Mouse (Mus musculus) embryonic facial prominence, embryonic 12.5 days (tissue): ENCODE measurements at regions not wholly inside any gene's neighbourhood (a gene's known extent, or its start where the extent isn't known, plus 50 kb on each side); places are given as distances from the start of the nearest gene placed in this dataset.

Experiments
- ATAC-seq: fragments of 200-750 bp; cut with Nextera tagmentation; 2 replicates; pipeline ENCODE4 v1.8.0; 2017; ENCODE audit not compliant: insufficient number of reproducible peaks, insufficient read depth, low FRiP score, low TSS enrichment
- H3K27ac ChIP-seq: fragments of 300-500 bp; sonication (generic); 2 replicates; pipeline ENCODE4 v1.5.1; 2016; ENCODE audit warnings: mild to moderate bottlenecking
- H3K27me3 ChIP-seq: fragments of 300-500 bp; sonication (generic); 2 replicates; pipeline ENCODE4 v1.6.1; 2016; ENCODE audit warnings: mild to moderate bottlenecking, moderate library complexity
- H3K36me3 ChIP-seq: fragments of 300-500 bp; sonication (generic); 2 replicates; pipeline ENCODE4 v1.6.1; 2016; ENCODE audit warnings: mild to moderate bottlenecking
- H3K4me1 ChIP-seq: fragments of 300-500 bp; sonication (generic); 2 replicates; pipeline ENCODE4 v1.6.1; 2016
- H3K4me2 ChIP-seq: fragments of 300-500 bp; sonication (generic); replicated peaks from 2 replicates; pipeline ENCODE4 v1.6.1; 2016; ENCODE audit warnings: mild to moderate bottlenecking, moderate library complexity
- H3K4me3 ChIP-seq: fragments of 300-500 bp; sonication (generic); 2 replicates; pipeline ENCODE4 v1.5.1; 2016; ENCODE audit warnings: mild to moderate bottlenecking
- H3K9ac ChIP-seq: fragments of 300-500 bp; sonication (generic); 2 replicates; pipeline ENCODE4 v1.6.1; 2016; ENCODE audit warnings: mild to moderate bottlenecking, moderate library complexity
- H3K9me3 ChIP-seq: fragments of 300-500 bp; sonication (generic); 2 replicates; pipeline ENCODE4 v1.6.1; 2016; ENCODE audit warnings: mild to moderate bottlenecking, moderate library complexity
- WGBS: fragments of 180-500 bp; shearing (Covaris S2); methylation state at CpG from one replicate; pipeline ENCODE4 v1.1.7; 2016; 5-methylcytosine and 5-hydroxymethylcytosine counted together

- no peaks in the 10 kb centered on the region for H3K27me3 ChIP-seq
- no peak overlapping the region for H3K27ac ChIP-seq
- 26% methylated on average over 10 of the region's 10 CpGs for WGBS
- no peaks in the 10 kb centered on the region for H3K9me3 ChIP-seq
- no peak overlapping the region for H3K9ac ChIP-seq
- H3K4me2 ChIP-seq = no peak overlapping the region
- ATAC-seq = no peak
- no peaks in the 10 kb centered on the region for H3K4me1 ChIP-seq
- H3K4me3 ChIP-seq = no peak overlapping the region
- H3K36me3 ChIP-seq = no peaks in the 10 kb centered on the region
Observed at GRCm38 (mm10) chr2:137966460-137967076, 289.8 kb upstream of the Btbd3 start.

DNA sequence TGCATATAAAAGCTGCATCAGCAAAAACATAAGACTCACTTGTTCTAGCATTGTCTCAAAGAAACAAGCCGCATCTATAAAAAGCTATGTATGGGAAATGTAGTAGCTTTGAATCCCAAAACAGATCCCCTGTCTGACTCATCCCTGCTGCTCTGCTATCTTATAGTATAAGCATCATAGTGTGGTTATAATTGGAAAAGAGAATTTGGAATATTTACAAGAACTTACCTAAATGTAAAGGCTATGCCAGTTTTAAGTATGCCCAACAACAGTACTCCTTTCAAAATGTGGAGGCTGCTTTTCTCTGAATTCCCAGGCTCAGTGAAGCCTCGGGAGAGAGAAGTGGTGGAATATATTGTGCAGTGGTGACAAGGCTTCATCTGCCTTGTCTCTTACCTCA lies 301.5 kb upstream of the Btbd3 start:
- Histone ChIP-seq H3K9ac (no peak overlapping the region), H3K4me2 (no peak overlapping the region), H3K9me3 (no peaks in the 10 kb centered on the region), H3K27ac (no peak overlapping the region), H3K27me3 (no peaks in the 10 kb centered on the region), H3K4me3 (no peak overlapping the region), H3K4me1 (no peaks in the 10 kb centered on the region), H3K36me3 (no peaks in the 10 kb centered on the region)
- 89% methylated on average over 2 of the region's 2 CpGs for WGBS
- no peak for ATAC-seq

- H3K36me3 ChIP-seq = no peaks in the 10 kb centered on the region
- H3K27me3 ChIP-seq = no peaks in the 10 kb centered on the region
- no peak overlapping the region for H3K9ac ChIP-seq
- H3K4me1 ChIP-seq = no peaks in the 10 kb centered on the region
- H3K4me2 ChIP-seq = no peak overlapping the region
- WGBS = 64% methylated on average over 2 of the region's 2 CpGs
- no peak for ATAC-seq
- no peaks in the 10 kb centered on the region for H3K9me3 ChIP-seq
- no peak overlapping the region for H3K4me3 ChIP-seq
- H3K27ac ChIP-seq = no peak overlapping the region
Observed at GRCm38 (mm10) chr2:137953144-137953543, 303.2 kb upstream of the Btbd3 start.

GRCm38 (mm10) chr2:137951942-137952341 lies 304.4 kb upstream of the Btbd3 start:
- no peak overlapping the region for H3K9ac ChIP-seq
- H3K4me3 ChIP-seq = no peak overlapping the region
- no peak for ATAC-seq
- H3K36me3 ChIP-seq = no peaks in the 10 kb centered on the region
- H3K4me2 ChIP-seq = no peak overlapping the region
- no peaks in the 10 kb centered on the region for H3K9me3 ChIP-seq
- H3K27me3 ChIP-seq = no peaks in the 10 kb centered on the region
- H3K4me1 ChIP-seq = no peaks in the 10 kb centered on the region
- WGBS = 80% methylated on average over 3 of the region's 3 CpGs
- no peak overlapping the region for H3K27ac ChIP-seq

- no peak for ATAC-seq
- Histone ChIP-seq H3K9ac (no peak overlapping the region), H3K9me3 (no peaks in the 10 kb centered on the region), H3K4me3 (no peak overlapping the region), H3K27ac (no peak overlapping the region), H3K4me2 (no peak overlapping the region), H3K36me3 (no peaks in the 10 kb centered on the region), H3K27me3 (no peaks in the 10 kb centered on the region), H3K4me1 (no peaks in the 10 kb centered on the region)
Observed at GRCm38 (mm10) chr2:137950931-137951330, 305.4 kb upstream of the Btbd3 start.

DNA sequence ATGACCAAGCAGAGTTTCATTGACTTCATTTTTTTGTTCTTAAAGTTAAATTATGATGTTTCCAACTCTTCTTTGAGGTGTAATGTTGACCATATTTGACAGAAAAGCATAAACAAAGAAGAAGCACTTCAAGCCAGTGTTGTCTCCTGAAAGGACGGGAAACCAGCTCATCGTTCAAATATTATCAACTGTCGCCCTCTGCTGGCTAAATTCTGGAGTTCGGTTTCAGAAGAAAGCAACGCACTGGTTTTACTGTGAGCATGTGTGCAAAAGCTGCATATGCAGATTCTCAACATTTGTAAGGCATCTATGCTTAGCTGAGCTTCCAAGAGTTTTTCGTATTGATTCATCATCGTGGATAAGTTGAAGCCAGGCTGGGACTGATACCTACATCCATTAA lies 313.6 kb upstream of the Btbd3 start:
- WGBS = 5% methylated on average over 7 of the region's 7 CpGs
- Histone ChIP-seq H3K4me1 (no peaks in the 10 kb centered on the region), H3K4me3 (no peak overlapping the region), H3K27ac (no peak overlapping the region), H3K9me3 (no peaks in the 10 kb centered on the region), H3K36me3 (no peaks in the 10 kb centered on the region), H3K9ac (no peak overlapping the region), H3K27me3 (no peaks in the 10 kb centered on the region), H3K4me2 (no peak overlapping the region)
- no peak for ATAC-seq

GRCm38 (mm10) chr2:137939591-137939990 lies 316.8 kb upstream of the Btbd3 start:
- 73% methylated on average over 3 of the region's 3 CpGs for WGBS
- peak; percentile 49 for ATAC-seq
- no peak overlapping the region for H3K4me2 ChIP-seq
- no peaks in the 10 kb centered on the region for H3K4me1 ChIP-seq
- H3K9me3 ChIP-seq = no peaks in the 10 kb centered on the region
- H3K27me3 ChIP-seq = no peaks in the 10 kb centered on the region
- H3K27ac ChIP-seq = no peak overlapping the region
- no peaks in the 10 kb centered on the region for H3K36me3 ChIP-seq
- H3K4me3 ChIP-seq = no peak overlapping the region
- H3K9ac ChIP-seq = no peak overlapping the region

DNA sequence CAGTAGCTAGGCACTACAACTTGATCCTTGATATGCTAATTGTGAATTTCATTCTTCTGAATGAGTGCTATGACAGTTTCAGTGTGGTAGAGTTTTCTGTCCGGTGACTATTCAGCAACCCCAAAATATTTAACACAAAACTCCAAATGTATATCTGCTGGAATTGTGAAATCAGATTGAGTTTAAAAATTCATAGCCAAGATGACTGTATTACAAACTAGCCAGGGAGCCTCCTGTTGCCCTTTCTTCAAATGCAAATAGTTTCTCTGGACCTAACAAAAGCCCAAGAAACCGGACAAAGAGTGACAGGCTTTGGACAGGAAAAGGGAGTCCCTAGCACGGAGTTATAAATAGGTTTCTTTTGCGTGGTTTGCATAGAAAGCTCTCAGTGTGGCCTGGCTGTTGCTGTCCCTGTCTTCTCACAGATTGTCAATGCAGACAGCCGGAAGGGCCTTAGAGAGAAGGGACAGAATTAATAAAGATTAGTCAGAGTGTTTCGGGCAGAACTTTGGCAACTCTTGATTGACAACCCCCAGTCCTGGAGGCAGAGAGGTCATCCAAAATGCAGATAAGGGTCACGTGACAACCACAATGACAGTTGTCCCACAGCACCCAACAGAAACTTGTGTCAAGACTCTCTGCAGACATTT lies 317.4 kb upstream of the Btbd3 start:
- ATAC-seq = no peak
- Histone ChIP-seq H3K9ac (no peak overlapping the region), H3K36me3 (no peaks in the 10 kb centered on the region), H3K4me3 (no peak overlapping the region), H3K4me2 (no peak overlapping the region), H3K9me3 (no peaks in the 10 kb centered on the region), H3K27me3 (no peaks in the 10 kb centered on the region), H3K4me1 (no peaks in the 10 kb centered on the region), H3K27ac (no peak overlapping the region)
- 49% methylated on average over 7 of the region's 7 CpGs for WGBS

GRCm38 (mm10) chr2:137936613-137937012 lies 319.8 kb upstream of the Btbd3 start:
- Histone ChIP-seq H3K4me2 (no peak overlapping the region), H3K27ac (no peak overlapping the region), H3K9ac (no peak overlapping the region), H3K4me1 (no peaks in the 10 kb centered on the region), H3K4me3 (no peak overlapping the region), H3K27me3 (no peaks in the 10 kb centered on the region), H3K9me3 (no peaks in the 10 kb centered on the region), H3K36me3 (no peaks in the 10 kb centered on the region)
- WGBS = 79% methylated on average over 2 of the region's 2 CpGs
- no peak for ATAC-seq

- Histone ChIP-seq H3K4me1 (no peaks in the 10 kb centered on the region), H3K27ac (no peak overlapping the region), H3K9ac (no peak overlapping the region), H3K4me3 (no peak overlapping the region), H3K27me3 (no peaks in the 10 kb centered on the region), H3K36me3 (no peaks in the 10 kb centered on the region), H3K4me2 (no peak overlapping the region), H3K9me3 (no peaks in the 10 kb centered on the region)
- ATAC-seq = no peak
- 95% methylated on average over 2 of the region's 2 CpGs for WGBS
Observed at GRCm38 (mm10) chr2:137932931-137933330, 323.4 kb upstream of the Btbd3 start.

DNA sequence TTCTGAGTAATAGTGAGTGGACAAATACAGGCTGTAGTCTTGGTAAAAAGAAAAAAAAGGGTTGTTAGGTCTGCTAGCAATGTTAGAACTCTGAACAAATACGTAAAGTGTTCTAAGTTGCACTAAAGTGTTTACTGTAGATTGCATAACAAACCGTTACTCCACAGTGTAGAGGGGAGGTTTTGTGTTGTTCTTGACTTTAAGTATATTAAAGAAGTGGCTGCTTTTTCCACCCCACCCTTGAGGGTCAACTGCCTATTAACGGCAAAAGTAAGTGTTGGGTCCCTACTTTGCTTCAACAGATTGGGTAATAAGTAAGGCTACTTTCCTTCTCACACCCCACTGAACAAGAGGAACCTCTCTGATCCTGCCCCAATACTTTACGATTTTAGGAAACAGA lies 323.9 kb upstream of the Btbd3 start:
- Histone ChIP-seq H3K27me3 (no peaks in the 10 kb centered on the region), H3K36me3 (no peaks in the 10 kb centered on the region), H3K9ac (no peak overlapping the region), H3K27ac (no peak overlapping the region), H3K4me1 (no peaks in the 10 kb centered on the region), H3K9me3 (no peaks in the 10 kb centered on the region), H3K4me2 (no peak overlapping the region), H3K4me3 (no peak overlapping the region)
- ATAC-seq = no peak
- WGBS = 91% methylated on average over 4 of the region's 4 CpGs

DNA sequence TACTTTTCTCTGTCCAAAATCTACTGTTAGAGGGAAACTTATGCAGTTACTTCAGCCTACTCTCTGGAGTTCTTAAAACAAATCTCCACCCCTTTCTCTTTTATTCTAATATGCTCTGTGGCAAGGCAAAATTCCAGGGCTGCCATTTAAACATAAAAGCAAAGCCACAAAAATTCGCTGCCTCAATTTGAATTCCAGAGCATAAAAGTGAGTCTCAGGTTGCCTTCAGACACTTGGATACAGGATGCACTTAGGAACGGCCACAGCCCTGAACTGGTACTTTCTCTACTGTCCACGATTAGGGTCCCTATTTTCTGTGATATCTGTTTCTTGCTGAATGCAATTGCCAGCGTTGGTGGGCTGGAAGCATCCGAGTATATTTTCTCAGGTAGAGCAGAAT lies 330.9 kb upstream of the Btbd3 start:
- Histone ChIP-seq H3K4me2 (no peak overlapping the region), H3K36me3 (no peaks in the 10 kb centered on the region), H3K4me3 (no peak overlapping the region), H3K4me1 (no peaks in the 10 kb centered on the region), H3K9ac (no peak overlapping the region), H3K9me3 (no peaks in the 10 kb centered on the region), H3K27me3 (no peaks in the 10 kb centered on the region), H3K27ac (no peak overlapping the region)
- WGBS = 44% methylated on average over 5 of the region's 5 CpGs
- no peak for ATAC-seq
